21 mouse cellular contexts compared by ENCODE assay signal in the genomic region with DNA sequence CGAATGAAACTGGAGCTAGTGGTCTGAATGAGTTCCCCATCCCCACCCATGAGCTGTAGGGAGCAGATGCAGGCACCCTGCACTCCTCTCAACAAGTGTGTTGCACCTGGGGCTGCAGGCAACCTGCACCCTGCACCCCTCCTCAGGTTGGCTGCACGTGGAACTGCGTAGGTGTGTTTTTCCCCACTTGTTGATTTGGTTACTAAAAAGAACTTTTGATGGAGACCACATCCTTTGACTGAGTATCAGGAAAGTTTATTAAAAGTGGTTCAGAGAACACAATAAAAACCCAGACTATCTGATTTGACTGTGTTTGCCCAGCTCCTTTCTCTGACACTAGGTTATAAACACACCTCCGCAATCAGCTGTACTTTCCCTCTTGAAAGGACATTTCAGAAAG.
A peak's percentile ranks its signal among the peaks of the same experiment; 100 is the strongest.
DNase-seq lines count a peak whose midpoint lies in the region; ATAC-seq lines count a peak whose summit lies in the region.
"Had no signal": no experiment of that assay in that cellular context is flagged by ENCODE, and none has a peak within 500 bp of the region (broad histone marks: within the 10 kb centered on the region; RNA-seq: fewer than 3 reads in every experiment).

No protein-coding gene starts in this region.

- H3K36me3 ChIP-seq in hindbrain, embryonic 14.5 days (replicated peaks; ENCODE audit: control insufficient read depth, insufficient read depth): no peaks in the 10 kb centered on the region
- no peaks in the 10 kb centered on the region for H3K36me3 ChIP-seq in hindbrain, embryonic 13.5 days
- H3K36me3 ChIP-seq: embryonic facial prominence, embryonic 15.5 days; forebrain, embryonic 15.5 days; hindbrain, embryonic 10.5 days; liver, embryonic 13.5 days; stomach, embryonic 15.5 days had no signal

- H3K27ac ChIP-seq in hindbrain, embryonic 14.5 days: no peak overlapping the region
- no peak overlapping the region for H3K27ac ChIP-seq in hindbrain, embryonic 13.5 days
- H3K27ac ChIP-seq: embryonic facial prominence, embryonic 15.5 days; forebrain, embryonic 15.5 days; hindbrain, embryonic 10.5 days; kidney, postnatal 0 days; left cerebral cortex, adult 2 months; liver, embryonic 13.5 days; macrophage; stomach, embryonic 15.5 days had no signal

- peak; percentile 0 for DNase-seq in lung, postnatal 36 days
- DNase-seq in lung, postnatal 14 days: no peak
- DNase-seq in CD4-positive, CD25-positive, alpha-beta regulatory T cell, adult 2 months (ENCODE audit: low read depth, low spot score): peak; percentile 72
- peak; percentile 66 for DNase-seq in induced T-regulatory cell, adult 2 months (ENCODE audit: low read depth)
- peak; percentile 12 to 40 for DNase-seq in thymus, postnatal 36 days
- DNase-seq in hindbrain, embryonic 14.5 days (ENCODE audit: low spot score): no peak
- DNase-seq: adrenal gland, postnatal 36 days; cerebellum, adult 9-10 months; heart, postnatal 10 days; kidney, adult 2 months; liver, embryonic 13.5 days; lung, adult 2 months had no signal

- H3K9me3 ChIP-seq in hindbrain, embryonic 14.5 days (ENCODE audit: control insufficient read depth, low read length): no peaks in the 10 kb centered on the region
- H3K9me3 ChIP-seq in hindbrain, embryonic 13.5 days: no peaks in the 10 kb centered on the region
- H3K9me3 ChIP-seq: embryonic facial prominence, embryonic 15.5 days; forebrain, embryonic 15.5 days; hindbrain, embryonic 10.5 days; liver, embryonic 13.5 days; stomach, embryonic 15.5 days had no signal

- no peak overlapping the region for H3K4me3 ChIP-seq in hindbrain, embryonic 14.5 days (replicated peaks; ENCODE audit: low read length)
- H3K4me3 ChIP-seq in hindbrain, embryonic 13.5 days: no peak overlapping the region
- H3K4me3 ChIP-seq: embryonic facial prominence, embryonic 15.5 days; forebrain, embryonic 15.5 days; hindbrain, embryonic 10.5 days; left cerebral cortex, adult 2 months; liver, embryonic 13.5 days; stomach, embryonic 15.5 days had no signal

- H3K4me1 ChIP-seq in hindbrain, embryonic 14.5 days (replicated peaks; ENCODE audit: control insufficient read depth, insufficient read depth, low read length): no peaks in the 10 kb centered on the region
- no peaks in the 10 kb centered on the region for H3K4me1 ChIP-seq in hindbrain, embryonic 13.5 days (replicated peaks)
- H3K4me1 ChIP-seq: embryonic facial prominence, embryonic 15.5 days; forebrain, embryonic 15.5 days; liver, embryonic 13.5 days; stomach, embryonic 15.5 days had no signal

- H3K4me2 ChIP-seq in hindbrain, embryonic 14.5 days (replicated peaks): no peak overlapping the region
- H3K4me2 ChIP-seq in hindbrain, embryonic 13.5 days: no peak overlapping the region
- H3K4me2 ChIP-seq: embryonic facial prominence, embryonic 15.5 days; forebrain, embryonic 15.5 days; heart, embryonic 11.5 days; liver, embryonic 13.5 days; stomach, embryonic 15.5 days had no signal

- WGBS in hindbrain, embryonic 14.5 days: 95% methylated on average over 4 of the region's 4 CpGs
- WGBS in hindbrain, embryonic 13.5 days: 88% methylated on average over 4 of the region's 4 CpGs

- no peak for ATAC-seq in hindbrain, embryonic 14.5 days (ENCODE audit: low FRiP score)
- no peak for ATAC-seq in hindbrain, embryonic 13.5 days (ENCODE audit: low FRiP score)
- ATAC-seq: forebrain, embryonic 15.5 days had no signal

- H3K9ac ChIP-seq in hindbrain, embryonic 14.5 days: no peak overlapping the region
- H3K9ac ChIP-seq in hindbrain, embryonic 13.5 days: no peak overlapping the region
- H3K9ac ChIP-seq: embryonic facial prominence, embryonic 15.5 days; forebrain, embryonic 15.5 days; liver, embryonic 13.5 days; stomach, embryonic 15.5 days had no signal

- no peaks in the 10 kb centered on the region for H3K27me3 ChIP-seq in hindbrain, embryonic 14.5 days (ENCODE audit: control insufficient read depth, insufficient read depth, low read length)
- H3K27me3 ChIP-seq in hindbrain, embryonic 13.5 days: no peaks in the 10 kb centered on the region
- H3K27me3 ChIP-seq: embryonic facial prominence, embryonic 15.5 days; forebrain, embryonic 15.5 days; liver, embryonic 13.5 days; stomach, embryonic 15.5 days had no signal

Comparison
In these comparisons a context has a peak if more than half of its experiments do, and no peak if none do; other contexts are left out.
1. DNase-seq: peak in lung, postnatal 36 days (single experiment), CD4-positive, CD25-positive, alpha-beta regulatory T cell, adult 2 months (single experiment), induced T-regulatory cell, adult 2 months (single experiment) and thymus, postnatal 36 days (2 of 2); none in lung, postnatal 14 days (single experiment) and hindbrain, embryonic 14.5 days (single experiment).